ENCODE assay signal across 10 mouse cellular contexts in genomic region chr7:99304029-99304428, GRCm38 (mm10). TPM values are rescaled to one million over a fixed set of nuclear protein-coding genes. Genes with fewer than 3 reads are reported as not detected.
DNase-seq lines count a peak whose midpoint lies in the region; ATAC-seq and TF ChIP-seq lines count a peak whose summit lies in the region.
"Had no signal": no experiment of that assay in that cellular context is flagged by ENCODE, and none has a peak within 500 bp of the region (broad histone marks: within the 10 kb centered on the region; RNA-seq: fewer than 3 reads in every experiment).

No protein-coding gene starts in this region.

- no peak for DNase-seq in midbrain, embryonic 10.5 days (ENCODE audit: low spot score)
- no peak for DNase-seq in midbrain, postnatal 0 days (ENCODE audit: low spot score)
- DNase-seq in forebrain, embryonic 11.5 days (ENCODE audit: low spot score), result no peak
- DNase-seq in limb, embryonic 11.5 days (ENCODE audit: low spot score), result no peak
- DNase-seq in thymus, postnatal 36 days, result no peak

- peaks cover 73% of the 10 kb centered on the region for H3K4me1 ChIP-seq in midbrain, embryonic 10.5 days
- H3K4me1 ChIP-seq in midbrain, postnatal 0 days (ENCODE audit: insufficient read depth, low read length), result peaks cover 17% of the 10 kb centered on the region
- H3K4me1 ChIP-seq in forebrain, embryonic 11.5 days (replicated peaks; ENCODE audit: control insufficient read depth, insufficient read depth, low read length), result peaks cover 12% of the 10 kb centered on the region; the same call in 1 of the 2 replicates
- H3K4me1 ChIP-seq in limb, embryonic 11.5 days (ENCODE audit: control insufficient read depth, insufficient read depth, low read length), result no peaks in the 10 kb centered on the region

- H3K27ac ChIP-seq in midbrain, embryonic 10.5 days (replicated peaks), result peak overlapping the region; percentile 46
- no peak overlapping the region; the same call in 1 of the 2 replicates for H3K27ac ChIP-seq in midbrain, postnatal 0 days (ENCODE audit: low read depth, low read length)
- peak overlapping the region; percentile 72 for H3K27ac ChIP-seq in forebrain, embryonic 11.5 days (ENCODE audit: low read depth, low read length)
- no peak overlapping the region for H3K27ac ChIP-seq in limb, embryonic 11.5 days (replicated peaks; ENCODE audit: low read depth, low read length)

- no peak overlapping the region for H3K4me2 ChIP-seq in midbrain, postnatal 0 days (ENCODE audit: low read depth, low read length, poor library complexity, severe bottlenecking)
- no peak overlapping the region for H3K4me2 ChIP-seq in forebrain, embryonic 11.5 days (ENCODE audit: low read depth, low read length, severe bottlenecking)
- no peak overlapping the region for H3K4me2 ChIP-seq in limb, embryonic 11.5 days (ENCODE audit: low read depth, severe bottlenecking)

- H3K4me3 ChIP-seq in midbrain, embryonic 10.5 days, result no peak overlapping the region
- H3K4me3 ChIP-seq in midbrain, postnatal 0 days (ENCODE audit: low read depth, low read length), result no peak overlapping the region
- no peak overlapping the region for H3K4me3 ChIP-seq in forebrain, embryonic 11.5 days (ENCODE audit: low read depth, low read length)
- no peak overlapping the region for H3K4me3 ChIP-seq in limb, embryonic 11.5 days (ENCODE audit: low read depth, low read length)
- H3K4me3 ChIP-seq: erythroblast, embryonic 14.5 days had no signal

- H3K36me3 ChIP-seq in midbrain, embryonic 10.5 days, result no peaks in the 10 kb centered on the region
- no peaks in the 10 kb centered on the region for H3K36me3 ChIP-seq in midbrain, postnatal 0 days (ENCODE audit: insufficient read depth, low read length)
- no peaks in the 10 kb centered on the region for H3K36me3 ChIP-seq in forebrain, embryonic 11.5 days (ENCODE audit: control insufficient read depth, insufficient read depth, low read length)
- H3K36me3 ChIP-seq in limb, embryonic 11.5 days (ENCODE audit: control insufficient read depth, insufficient read depth, low read length), result no peaks in the 10 kb centered on the region

- H3K9me3 ChIP-seq in midbrain, embryonic 10.5 days (replicated peaks), result no peaks in the 10 kb centered on the region
- no peaks in the 10 kb centered on the region for H3K9me3 ChIP-seq in midbrain, postnatal 0 days (ENCODE audit: low read length)
- no peaks in the 10 kb centered on the region for H3K9me3 ChIP-seq in forebrain, embryonic 11.5 days (ENCODE audit: control insufficient read depth, low read length)
- H3K9me3 ChIP-seq in limb, embryonic 11.5 days (ENCODE audit: control insufficient read depth, low read length), result no peaks in the 10 kb centered on the region

- H3K27me3 ChIP-seq in midbrain, embryonic 10.5 days (ENCODE audit: low read depth, poor library complexity, severe bottlenecking), result peaks cover 36% of the 10 kb centered on the region
- no peaks in the 10 kb centered on the region for H3K27me3 ChIP-seq in midbrain, postnatal 0 days (ENCODE audit: insufficient read depth, low read length)
- H3K27me3 ChIP-seq in forebrain, embryonic 11.5 days (ENCODE audit: control insufficient read depth, insufficient read depth, low read length), result no peaks in the 10 kb centered on the region
- H3K27me3 ChIP-seq in limb, embryonic 11.5 days (ENCODE audit: control insufficient read depth, insufficient read depth, low read length), result no peaks in the 10 kb centered on the region

- no peak overlapping the region for H3K9ac ChIP-seq in midbrain, postnatal 0 days (replicated peaks; ENCODE audit: low read length, poor library complexity, severe bottlenecking)
- peak overlapping the region; percentile 2; the same call in 1 of the 2 replicates for H3K9ac ChIP-seq in forebrain, embryonic 11.5 days (ENCODE audit: low read length)
- peak overlapping the region; percentile 22; the same call in 1 of the 2 replicates for H3K9ac ChIP-seq in limb, embryonic 11.5 days (ENCODE audit: low read length)

- WGBS in midbrain, embryonic 10.5 days, result 56% methylated on average over 6 of the region's 6 CpGs
- 34% methylated on average over 6 of the region's 6 CpGs for WGBS in midbrain, postnatal 0 days
- 26% methylated on average over 6 of the region's 6 CpGs for WGBS in forebrain, embryonic 11.5 days
- 43% methylated on average over 6 of the region's 6 CpGs for WGBS in limb, embryonic 11.5 days

- no peak for ATAC-seq in midbrain, postnatal 0 days (ENCODE audit: low FRiP score)
- peak; percentile 64; the same call in 1 of the 2 replicates for ATAC-seq in forebrain, embryonic 11.5 days (replicated peaks; ENCODE audit: low FRiP score)
- ATAC-seq in limb, embryonic 11.5 days (ENCODE audit: insufficient number of reproducible peaks, low FRiP score, low TSS enrichment, low read depth), result no peak
- no peak for ATAC-seq in megakaryocyte-erythroid progenitor cell, adult 5-6 weeks (replicated peaks; ENCODE audit: low FRiP score, low TSS enrichment, poor library complexity, severe bottlenecking)
- ATAC-seq in cerebellum, adult (ENCODE audit: insufficient number of reproducible peaks, low FRiP score, low TSS enrichment), result no peak

- TF ChIP-seq CTCF in midbrain, postnatal 0 days (IDR thresholded peaks at IDR 0.05), result no peak

RNA-seq across cellular contexts. Expression of gene Map6, which starts 36.8 kb away (rescaled TPM):
- 27.9 and 39.5 TPM in 2 replicates for polyA plus RNA-seq in midbrain, embryonic 10.5 days (2016; fragmentation: Nextera tagmentation; extraction: Ambion mirVana)
- total RNA-seq in midbrain, postnatal 0 days (2014; rRNA removed), result 326 and 332 TPM in 2 replicates
- polyA plus RNA-seq in midbrain, postnatal 0 days (2015; fragmentation: Nextera tagmentation; extraction: Ambion mirVana), result 117 and 126 TPM in 2 replicates
- 36.2 and 36.7 TPM in 2 replicates for polyA plus RNA-seq in forebrain, embryonic 11.5 days (2014; fragmentation: Nextera tagmentation; extraction: Ambion mirVana)
- polyA plus RNA-seq in limb, embryonic 11.5 days (2014; fragmentation: Nextera tagmentation; extraction: Ambion mirVana), result 4.1 and 4.7 TPM in 2 replicates
- not detected in 2 replicates for total RNA-seq in megakaryocyte-erythroid progenitor cell, adult 5-6 weeks (2014; fragmentation: Nextera tagmentation)
- not detected in 2 replicates for total RNA-seq in megakaryocyte-erythroid progenitor cell, adult 5-6 weeks (2017)
- total RNA-seq: liver, adult 2 months; monocyte, adult 5-6 weeks had no signal
- polyA plus RNA-seq: erythroblast, embryonic 14.5 days had no signal

RNA-seq across cellular contexts. Expression of gene Serpinh1, which starts 49.0 kb away (rescaled TPM):
- 789 and 882 TPM in 2 replicates for polyA plus RNA-seq in midbrain, embryonic 10.5 days (2016; fragmentation: Nextera tagmentation; extraction: Ambion mirVana)
- total RNA-seq in midbrain, postnatal 0 days (2014; rRNA removed), result 151 and 160 TPM in 2 replicates
- 114 and 125 TPM in 2 replicates for polyA plus RNA-seq in midbrain, postnatal 0 days (2015; fragmentation: Nextera tagmentation; extraction: Ambion mirVana)
- 239 and 255 TPM in 2 replicates for polyA plus RNA-seq in forebrain, embryonic 11.5 days (2014; fragmentation: Nextera tagmentation; extraction: Ambion mirVana)
- polyA plus RNA-seq in limb, embryonic 11.5 days (2014; fragmentation: Nextera tagmentation; extraction: Ambion mirVana), result 413 and 429 TPM in 2 replicates
- not detected in 2 replicates for total RNA-seq in megakaryocyte-erythroid progenitor cell, adult 5-6 weeks (2014; fragmentation: Nextera tagmentation)
- not detected in 2 replicates for total RNA-seq in megakaryocyte-erythroid progenitor cell, adult 5-6 weeks (2017)
- total RNA-seq: monocyte, adult 5-6 weeks had no signal

Comparison
In these comparisons a context has a peak if more than half of its experiments do, and no peak if none do; other contexts are left out.
1. H3K27ac ChIP-seq: peak in midbrain, embryonic 10.5 days (single experiment) and forebrain, embryonic 11.5 days (single experiment); none in midbrain, postnatal 0 days (single experiment) and limb, embryonic 11.5 days (single experiment).